Mouse (Mus musculus) naive thymus-derived CD4-positive, alpha-beta T cell, adult 2 months (primary cell): ENCODE data around the gene Mtfr2.

Experiments used
- DNase-seq: peaks from one replicate; pipeline ENCODE4 v3.0.0-alpha.2; 2011; ENCODE audit warnings: low read depth

Gene Mtfr2

DNA sequence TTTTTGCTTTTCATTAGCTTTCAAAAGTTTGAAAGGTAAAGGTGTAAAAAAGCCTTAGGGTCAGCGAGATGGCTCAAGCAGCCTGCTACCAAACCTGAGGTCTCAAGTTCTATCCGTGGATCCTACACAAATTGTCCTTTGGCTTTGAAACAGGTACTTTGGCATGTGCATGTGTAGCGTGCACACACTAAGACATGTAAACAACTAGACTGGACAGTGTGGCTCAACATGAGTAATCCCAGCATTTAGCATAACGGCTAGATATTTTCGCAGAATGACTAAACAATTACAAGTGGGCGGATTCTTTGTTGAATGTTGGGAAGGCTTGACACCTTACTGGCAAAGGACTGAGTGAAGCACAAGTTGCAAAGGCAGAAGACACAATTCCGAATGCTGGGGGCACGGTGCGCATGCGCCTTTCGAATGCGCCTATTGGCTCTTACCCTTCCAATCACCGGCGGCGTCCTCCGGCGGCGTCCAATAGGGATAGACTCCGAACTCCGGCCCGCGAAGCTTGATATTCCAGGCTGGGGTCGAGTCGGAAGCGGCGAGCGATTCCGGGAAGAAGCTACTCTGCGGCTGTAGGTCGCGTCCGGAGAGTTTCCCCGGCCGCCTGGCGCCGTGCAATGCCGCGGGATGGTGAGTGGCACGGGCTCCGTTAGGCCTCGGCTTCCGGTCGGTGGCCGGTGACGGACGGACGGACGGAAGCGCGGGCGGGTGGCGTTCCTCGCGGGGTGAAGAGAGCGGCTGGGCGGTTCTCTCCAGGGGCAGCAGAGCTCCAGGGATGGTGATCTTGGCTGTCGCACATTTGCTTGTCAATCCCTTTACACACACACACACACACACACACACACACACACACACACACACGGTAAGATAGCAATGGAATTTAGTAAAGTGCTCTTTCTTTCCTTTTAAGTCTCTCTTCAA, at the start of gene Mtfr2:
Gene Mtfr2 (plus strand): TSS at position 486 of the 930 bp plus-strand sequence.
- DNase-seq, result peak; percentile 96

DNA sequence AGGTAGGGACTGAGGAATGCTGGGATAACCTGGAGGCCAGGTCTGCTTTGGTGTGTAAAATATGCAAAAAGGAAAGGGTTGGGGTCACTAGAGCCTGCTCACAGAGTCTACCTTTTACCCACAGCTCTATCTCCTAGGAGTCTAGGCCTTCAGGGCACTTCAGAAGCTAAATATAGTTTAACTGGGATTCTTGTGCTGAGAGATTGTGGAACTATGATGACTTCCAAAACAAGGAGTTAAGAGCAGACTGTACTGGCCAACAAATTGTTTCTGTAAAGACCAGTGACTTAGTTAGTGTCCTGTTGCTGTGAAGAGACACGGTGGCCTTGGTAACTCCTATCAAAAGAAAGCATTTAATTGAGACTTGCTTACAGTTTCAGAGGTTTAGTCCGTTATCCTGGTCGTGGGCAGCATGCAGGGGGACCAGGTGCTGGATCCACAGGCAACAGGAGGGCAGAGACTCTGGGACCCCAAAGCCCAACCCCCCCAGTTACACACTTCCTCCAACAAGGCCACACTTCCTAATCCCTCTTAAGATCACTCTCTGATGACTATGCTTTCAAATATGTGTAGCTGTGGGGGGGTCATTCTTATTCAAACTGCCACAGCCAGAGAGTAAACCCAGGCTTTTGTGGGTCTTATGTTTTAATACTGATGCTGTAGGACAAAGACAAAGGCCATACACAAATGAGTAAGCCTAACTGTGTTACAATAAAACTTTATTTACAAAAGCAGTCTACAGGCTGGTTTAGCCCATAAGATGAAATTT, 49.2 kb upstream of the Mtfr2 start:
- no peak for DNase-seq

DNA sequence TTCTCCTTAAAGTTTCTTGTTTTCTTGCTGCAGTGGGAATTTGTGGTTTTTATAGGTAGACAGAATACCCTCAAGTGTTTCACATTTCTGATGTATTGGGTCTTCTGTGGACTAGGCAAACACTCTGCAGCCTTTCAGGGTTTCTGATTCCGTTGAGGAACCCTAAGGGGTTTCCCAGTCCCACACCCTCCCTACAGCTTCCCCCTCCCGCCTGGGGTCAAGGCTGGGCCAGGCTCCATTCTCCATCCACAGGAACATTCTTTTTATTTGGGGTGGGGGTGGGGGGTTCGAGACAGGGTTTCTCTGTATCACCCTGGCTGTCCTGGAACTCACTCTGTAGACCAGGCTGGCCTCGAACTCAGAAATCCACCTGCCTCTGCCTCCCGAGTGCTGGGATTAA, 48.5 kb upstream of the Mtfr2 start:
- DNase-seq, result no peak

DNA sequence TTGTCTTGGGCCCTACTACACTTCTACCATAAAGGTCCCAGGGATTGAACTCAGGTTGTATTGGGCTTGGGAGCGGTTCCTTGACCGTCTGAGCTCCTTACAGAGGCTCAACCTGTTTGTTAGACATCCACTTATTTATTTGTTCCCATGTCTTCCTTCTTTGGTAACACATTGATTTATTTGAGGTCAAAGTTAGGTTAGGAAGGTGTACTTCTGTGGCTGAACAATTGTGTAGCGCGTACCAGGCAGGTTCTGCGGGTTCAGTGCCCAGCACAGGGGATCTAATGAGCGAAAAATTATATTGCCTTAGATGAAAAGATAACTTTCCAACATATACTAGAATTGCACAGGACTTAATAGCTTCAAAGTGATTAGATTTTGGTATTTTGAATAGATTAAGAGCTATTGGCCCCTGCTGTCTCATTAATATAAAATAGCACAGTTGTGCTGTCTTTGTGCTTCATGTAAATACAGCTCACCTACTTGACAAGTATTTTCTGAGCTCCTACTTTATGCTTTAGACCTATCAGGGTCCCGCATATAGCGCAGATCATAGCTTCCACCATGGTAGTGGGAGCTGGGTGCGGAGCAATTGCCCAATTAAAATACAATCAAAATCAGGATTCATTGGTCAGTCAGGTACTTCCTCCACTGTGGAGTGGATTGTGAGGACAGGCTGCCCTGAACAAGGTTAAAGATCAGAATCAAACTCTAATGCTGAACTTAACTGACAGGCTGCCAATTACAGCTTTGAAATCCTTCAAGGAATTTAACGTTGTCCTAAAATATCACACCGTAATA, 36.4 kb upstream of the Mtfr2 start:
- DNase-seq, result peak; percentile 21

DNA sequence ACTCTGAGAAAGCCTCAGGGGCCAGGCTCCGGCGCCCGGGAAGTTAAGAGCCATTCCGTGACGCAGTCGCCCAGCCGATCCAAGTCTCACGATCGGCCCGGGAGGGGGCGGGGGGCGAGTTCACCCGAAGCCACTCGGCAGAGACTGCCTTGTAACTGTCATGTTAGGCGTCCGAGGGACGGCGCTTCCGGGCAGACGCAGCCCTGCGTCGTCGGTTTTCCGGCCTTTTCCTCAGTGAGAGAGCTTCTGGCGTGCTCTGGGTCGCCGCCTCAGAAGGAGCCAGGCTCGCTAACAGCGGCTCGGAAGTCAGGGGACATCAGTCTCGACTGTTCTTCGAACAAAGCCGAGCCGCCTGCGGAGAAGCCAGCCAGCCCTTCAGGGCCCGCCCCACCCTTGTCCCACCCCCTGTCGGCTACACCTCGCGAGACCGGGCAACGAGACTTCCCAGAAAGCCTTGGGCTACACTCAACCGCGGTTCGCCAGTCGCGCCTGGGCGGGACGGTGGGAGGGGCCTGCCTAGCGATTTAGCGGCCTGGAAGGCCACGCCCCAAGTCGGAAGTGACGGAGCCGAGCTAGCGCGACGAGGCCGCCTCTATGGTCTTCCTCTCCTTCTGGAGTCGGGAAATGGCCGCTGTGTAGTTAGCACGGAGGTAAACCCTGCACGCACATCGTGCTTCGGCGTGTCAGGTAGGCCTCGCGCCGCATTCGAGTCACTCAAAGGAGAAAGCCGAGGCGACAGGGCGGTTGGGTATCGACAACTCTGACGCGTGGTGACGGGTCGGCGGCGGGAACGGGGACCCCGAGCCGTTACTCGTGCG, 35.4 kb upstream of the Mtfr2 start, which contains the start of gene Bclaf1:
Gene Bclaf1 (plus strand): TSS at position 552 of the 818 bp plus-strand sequence.
- DNase-seq, result peak; percentile 100

DNA sequence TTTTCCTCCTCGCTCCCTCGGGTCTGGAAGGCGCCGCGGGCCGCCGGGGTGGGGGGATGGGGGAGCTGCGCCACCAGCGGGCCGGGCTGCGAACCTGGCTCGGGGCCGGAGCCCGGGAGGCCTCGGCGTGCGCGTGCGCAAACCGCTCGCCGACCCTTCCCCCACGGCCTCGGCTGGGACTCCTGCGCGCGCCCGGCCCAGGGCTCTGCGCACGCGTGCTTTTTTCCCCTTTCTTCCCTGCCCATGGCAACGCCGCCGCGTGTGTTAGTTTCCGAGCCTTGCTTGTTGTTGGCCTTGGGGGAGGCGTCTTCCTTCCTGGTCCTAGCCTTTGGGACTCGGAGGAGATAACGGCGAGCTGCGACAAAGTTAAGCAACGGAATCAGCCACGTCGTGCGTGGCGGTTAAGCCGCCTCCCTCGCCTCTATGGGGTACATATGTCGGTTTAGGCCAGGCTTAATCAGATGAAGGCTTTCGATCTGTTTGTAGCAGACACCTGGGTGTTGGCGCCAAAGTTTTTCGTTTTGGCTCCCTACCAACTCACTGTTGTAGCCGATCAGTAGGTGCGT, 34.8 kb upstream of the Mtfr2 start:
- DNase-seq, result peak; percentile 96

DNA sequence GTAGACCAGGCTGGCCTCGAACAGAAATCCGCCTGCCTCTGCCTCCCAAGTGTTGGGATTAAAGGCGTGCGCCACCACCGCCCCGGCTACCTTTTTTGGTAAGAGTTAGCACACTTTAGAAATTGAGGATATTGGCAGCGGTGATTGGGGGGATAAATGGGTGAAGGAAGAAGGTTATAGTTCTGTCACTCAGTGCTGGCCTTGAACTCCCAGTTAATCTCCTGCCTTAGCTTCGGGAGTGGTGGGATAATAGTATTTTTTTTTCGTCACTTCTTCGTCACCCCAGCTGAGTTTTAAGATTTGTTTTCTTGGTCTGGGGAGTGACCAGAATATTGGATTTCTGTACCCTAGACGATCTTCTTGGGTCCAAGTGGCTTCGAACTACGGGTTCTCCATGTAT, 34.1 kb upstream of the Mtfr2 start:
- DNase-seq, result no peak

DNA sequence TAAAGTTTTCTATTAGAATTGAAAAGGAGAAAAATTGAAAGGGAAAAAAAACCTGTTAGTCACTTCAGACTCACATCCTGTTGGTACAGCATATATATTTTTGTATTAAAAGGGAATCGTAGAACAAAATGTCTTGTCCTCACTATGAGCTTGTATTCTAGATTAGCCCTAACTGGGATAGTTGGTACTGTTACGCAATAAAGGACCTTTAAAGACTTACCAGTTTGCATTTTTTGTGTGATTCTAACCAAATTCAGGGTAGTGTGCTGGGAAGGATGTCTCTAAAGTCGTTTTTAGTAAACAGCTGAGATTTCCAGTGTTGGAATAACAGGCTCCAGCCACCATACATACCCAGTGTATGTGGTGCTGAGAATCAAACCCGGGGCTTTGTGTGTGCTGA, 33.6 kb upstream of the Mtfr2 start:
- DNase-seq, result no peak

DNA sequence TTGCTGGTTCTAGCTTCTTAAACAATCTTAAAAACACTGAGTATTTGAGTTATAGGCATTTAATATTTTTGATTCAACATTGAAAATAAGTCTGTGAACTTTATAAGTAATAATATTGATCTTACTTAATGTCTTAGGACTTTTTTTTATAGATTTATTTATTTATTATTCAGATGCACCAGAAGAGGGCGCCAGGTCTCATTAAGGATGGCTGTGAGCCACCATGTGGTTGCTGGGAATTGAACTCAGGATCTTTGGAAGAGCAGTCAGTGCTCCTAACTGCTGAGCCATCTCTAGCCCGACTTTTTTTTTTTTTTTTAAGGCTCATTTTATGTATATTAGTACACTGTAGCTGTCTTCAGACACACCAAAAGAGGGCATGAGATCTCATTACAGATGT, 32.8 kb upstream of the Mtfr2 start:
- DNase-seq, result peak; percentile 62

DNA sequence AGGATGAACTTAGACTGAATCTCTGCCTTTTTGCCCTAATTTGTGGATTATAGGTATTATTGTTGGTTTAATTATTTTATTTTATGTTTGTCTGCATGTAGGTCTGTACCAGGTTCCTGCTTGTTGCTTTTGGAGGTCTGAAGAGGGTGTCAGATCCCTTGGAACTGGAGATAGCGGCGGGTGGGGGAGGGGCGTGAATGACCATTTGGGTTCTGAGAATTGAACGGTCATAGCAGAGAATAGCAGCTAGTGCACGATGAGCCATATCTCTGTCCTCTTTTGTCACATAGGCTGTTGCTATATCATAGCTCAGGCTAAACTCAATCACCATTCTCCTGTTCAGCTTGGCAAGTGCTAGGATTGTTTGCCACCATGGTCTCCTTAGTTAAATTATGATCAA, 30.1 kb upstream of the Mtfr2 start:
- DNase-seq, result no peak

DNA sequence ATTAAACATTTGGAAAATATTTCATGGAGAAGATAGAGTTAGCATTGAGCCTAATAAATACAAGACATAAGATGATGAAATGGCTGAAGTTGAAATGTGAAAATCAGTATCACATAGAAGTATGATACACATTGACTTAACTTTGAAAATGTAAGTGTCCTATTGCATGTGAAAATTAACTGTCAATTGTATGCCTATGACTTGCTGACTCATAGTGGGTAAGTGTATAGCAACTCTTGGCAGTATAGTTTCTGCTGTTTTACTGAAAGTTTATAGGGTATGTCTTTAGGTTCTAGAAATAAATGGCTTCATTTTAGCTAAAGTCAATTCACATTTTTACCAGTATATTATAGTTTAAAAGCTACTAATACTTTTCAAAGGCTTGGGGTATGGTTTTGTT, 21.3 kb upstream of the Mtfr2 start:
- no peak for DNase-seq

DNA sequence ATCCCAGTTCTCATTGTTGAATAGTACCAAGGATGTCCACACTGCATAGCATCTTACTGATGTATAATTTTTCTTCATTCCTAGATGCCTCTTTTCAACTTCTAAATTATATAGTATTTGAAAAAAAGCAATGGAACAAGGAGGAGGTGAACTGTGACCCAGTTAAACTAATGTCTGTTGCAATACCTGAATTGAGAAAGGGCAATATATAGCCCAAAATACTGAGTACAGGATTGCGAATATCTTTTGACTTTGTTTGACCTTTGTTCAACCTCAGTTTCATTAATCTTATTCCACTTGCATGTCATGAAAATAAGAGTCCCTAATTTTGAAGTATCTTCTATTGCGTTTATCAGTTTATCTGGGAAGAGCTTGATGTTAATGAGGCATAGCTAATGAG, 16.3 kb upstream of the Mtfr2 start:
- no peak for DNase-seq

DNA sequence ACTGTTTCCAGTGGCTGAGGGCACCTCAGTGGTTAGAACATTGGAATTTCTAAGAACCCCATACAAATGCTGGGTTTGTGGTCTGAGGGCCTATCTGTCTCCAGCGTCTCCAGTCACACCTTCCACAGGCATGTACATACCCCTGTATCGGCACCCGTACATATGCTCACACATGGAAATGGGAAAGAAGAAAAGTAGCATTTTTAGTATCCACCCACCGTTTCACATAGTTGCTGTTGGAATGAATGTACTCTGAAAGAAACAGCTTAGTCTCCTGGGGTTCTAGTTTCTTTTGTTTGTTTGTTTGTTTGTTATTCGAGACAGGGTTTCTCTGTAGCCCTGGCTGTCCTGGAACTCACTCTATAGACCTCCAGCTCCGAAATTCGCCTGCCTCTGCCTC, 9.7 kb upstream of the Mtfr2 start:
- DNase-seq, result no peak

DNA sequence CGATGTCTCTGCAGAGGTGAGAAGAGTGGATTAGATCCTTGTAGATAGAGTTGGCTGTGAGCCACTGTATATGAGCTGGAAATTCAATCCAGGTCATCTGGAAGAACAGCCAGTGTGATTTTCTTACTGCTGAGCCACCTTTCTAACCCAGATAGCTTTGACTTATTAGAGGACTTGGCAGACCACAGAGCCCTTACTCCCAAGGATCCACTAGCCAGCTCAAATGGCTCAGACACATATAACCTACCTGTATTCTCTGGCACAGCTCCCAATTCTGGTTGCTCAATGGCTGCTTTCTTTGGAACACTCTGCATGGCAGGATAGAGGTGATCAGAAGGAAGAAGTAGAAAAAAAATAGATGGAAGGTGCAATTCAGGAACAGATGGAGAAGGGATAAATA, 1.8 kb upstream of the Mtfr2 start:
- DNase-seq, result no peak

DNA sequence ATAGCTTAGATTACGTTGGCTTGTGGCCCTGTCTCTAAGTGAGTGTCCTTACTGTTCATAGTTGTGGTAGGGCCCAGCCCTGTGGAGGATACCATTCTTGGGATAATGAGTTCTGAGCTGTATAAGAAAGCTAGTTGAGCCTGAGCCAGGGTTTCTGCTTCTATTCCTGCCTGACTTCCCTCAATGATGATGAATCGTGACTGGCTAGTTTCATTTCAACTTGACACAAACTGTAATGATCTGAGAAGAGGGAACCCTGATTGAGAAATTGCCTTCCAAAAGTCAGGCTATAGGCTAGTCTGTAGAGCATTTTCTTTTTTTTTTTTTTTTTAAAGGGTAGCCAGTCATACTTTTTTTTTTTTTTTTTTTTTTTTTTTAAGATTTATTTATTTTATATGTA, 1.3 kb downstream of the Mtfr2 start:
- no peak for DNase-seq

DNA sequence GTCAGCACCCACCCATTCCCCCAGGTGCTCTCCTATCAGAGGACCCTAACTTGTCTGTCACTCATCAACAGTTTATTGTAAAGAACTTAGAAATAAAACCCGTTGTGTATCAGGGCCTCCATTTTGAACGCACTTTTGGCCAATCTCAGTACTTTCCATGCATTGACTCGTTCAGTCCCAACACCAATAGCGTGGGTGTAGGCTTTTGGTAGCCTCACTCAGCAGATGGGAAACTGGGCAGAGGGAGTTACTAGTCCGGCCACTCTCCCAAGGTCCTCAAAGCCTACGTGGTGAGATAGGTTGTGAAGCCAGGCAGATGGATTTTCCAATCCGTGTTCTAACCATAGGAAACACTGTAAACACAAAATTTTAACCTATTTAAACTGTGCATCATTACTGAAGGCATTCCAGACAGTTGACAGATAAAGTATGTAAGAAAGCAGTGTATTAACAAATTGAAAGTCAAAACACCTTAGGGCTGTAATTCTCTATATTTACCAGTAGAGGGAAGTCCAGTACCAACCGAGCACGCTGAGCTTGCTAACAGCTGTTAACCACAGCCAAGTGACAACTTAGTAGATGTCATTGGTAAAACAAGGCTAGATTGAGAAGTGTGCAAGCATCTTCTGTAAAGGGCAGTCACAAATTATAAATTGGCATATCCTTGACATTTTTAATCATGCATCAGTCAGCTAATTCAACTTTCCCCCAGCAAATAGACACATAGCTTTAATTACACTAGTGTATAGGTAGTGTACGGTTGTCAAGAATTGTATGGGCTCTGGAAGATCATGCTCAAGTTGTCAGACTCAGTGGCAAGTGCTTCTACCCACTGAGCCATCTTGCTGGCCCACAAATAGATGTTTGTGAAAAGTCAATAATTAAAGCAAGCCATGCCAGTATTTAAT, 14.2 kb downstream of the Mtfr2 start:
- peak; percentile 62 for DNase-seq

DNA sequence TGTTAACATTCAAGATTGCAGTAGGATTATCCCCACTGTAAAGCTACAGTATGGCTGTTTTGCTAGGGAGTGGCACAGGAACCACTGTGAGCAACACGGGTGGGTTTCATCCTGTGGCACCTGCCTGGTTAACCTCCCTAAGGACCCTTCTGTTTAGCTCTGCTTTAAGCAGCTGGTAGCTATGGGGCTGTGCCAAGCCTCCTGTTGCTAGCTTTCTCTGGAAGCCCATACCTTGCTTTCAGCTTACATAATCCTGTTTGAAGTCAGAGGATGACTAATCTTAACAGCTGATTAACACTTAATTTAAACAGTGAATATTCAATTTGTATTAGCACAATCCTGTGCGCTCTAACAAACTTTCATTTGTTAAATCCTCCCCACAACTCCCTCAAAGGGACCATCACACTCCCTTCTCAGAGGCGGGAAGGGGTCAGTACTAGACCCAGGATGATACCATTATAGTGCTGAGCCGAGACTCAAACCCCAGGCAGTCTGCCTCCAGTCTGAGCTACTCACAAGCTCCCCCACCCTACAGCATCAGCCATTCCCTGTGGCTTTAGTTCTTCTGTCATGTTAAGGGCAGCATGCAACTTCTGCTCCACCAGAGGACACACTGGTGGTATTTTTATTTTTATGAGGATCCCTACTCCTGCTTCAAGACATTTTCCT, 15.0 kb downstream of the Mtfr2 start:
- no peak for DNase-seq

DNA sequence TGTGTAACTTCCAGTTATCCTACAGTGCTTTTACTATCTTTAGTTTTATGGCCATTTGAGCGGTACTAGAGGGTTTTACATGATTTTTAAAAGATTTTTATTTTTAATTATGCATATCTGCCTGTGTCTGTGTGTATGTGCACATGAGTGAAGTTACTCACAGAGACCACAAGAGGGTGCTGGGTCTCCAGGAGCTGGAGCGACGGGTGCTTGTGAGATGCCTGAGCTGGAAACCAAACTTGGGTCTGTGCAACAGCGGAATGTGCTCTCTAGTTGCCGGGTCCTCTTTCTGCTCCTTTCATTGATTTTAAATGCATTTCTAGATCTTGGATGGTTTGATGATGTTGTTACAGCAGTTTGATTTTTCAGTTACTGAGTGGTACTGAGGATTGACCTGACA, 24.5 kb downstream of the Mtfr2 start:
- no peak for DNase-seq

DNA sequence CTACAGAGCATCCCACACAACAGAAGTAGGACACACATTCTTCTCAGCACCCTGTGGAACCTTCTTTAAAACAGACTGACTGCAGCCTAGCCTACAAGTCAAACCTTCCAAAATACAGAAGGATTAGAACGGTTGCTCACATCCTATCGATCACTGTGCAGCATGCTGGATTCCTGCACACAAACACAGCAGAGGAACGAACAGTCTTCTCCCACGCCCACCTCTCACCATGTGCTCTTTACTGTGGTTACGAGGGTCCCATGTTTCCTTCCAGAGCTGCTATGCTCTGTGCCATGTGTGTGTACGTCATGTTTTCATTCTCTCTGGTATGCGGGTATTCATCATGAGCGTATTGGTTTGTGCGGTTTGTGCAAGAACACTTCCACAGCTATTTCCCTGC, 30.1 kb downstream of the Mtfr2 start:
- no peak for DNase-seq
